Mouse (Mus musculus): ENCODE measurements at regions not wholly inside any gene's neighbourhood (a gene's known extent, or its start where the extent isn't known, plus 50 kb on each side); places are given as distances from the start of the nearest gene placed in this dataset.

- H3K4me1 ChIP-seq (replicated peaks; ENCODE audit: control insufficient read depth, insufficient read depth, low read length), result peaks cover 34% of the 10 kb centered on the region
- H3K27me3 ChIP-seq (replicated peaks; ENCODE audit: control insufficient read depth, insufficient read depth, low read length), result no peaks in the 10 kb centered on the region
- no peaks in the 10 kb centered on the region for H3K36me3 ChIP-seq (ENCODE audit: control insufficient read depth, insufficient read depth)
- peak overlapping the region; percentile 58 for H3K27ac ChIP-seq (ENCODE audit: low read length)
- no peak overlapping the region for H3K4me2 ChIP-seq (ENCODE audit: low read length)
- H3K9ac ChIP-seq (replicated peaks; ENCODE audit: low read depth, low read length), result no peak overlapping the region
- no peak overlapping the region for H3K4me3 ChIP-seq (replicated peaks; ENCODE audit: low read length)
- WGBS, result 42% methylated on average over 8 of the region's 8 CpGs
- H3K9me3 ChIP-seq (ENCODE audit: control insufficient read depth, low read length), result 0 out of 2 replicates have a peak, but pooled peaks cover 5% of the 10 kb centered on the region
- ATAC-seq, result peak; percentile 66
Measured at GRCm38 (mm10) chr12:106841996-106842395, 646.4 kb upstream of the 3110018I06Rik start.

- WGBS, result 50% methylated on average over 8 of the region's 8 CpGs
- Histone ChIP-seq H3K27me3 (replicated peaks; ENCODE audit: control insufficient read depth, insufficient read depth, low read length) (no peaks in the 10 kb centered on the region), H3K27ac (ENCODE audit: low read length) (peak overlapping the region; percentile 58), H3K4me3 (replicated peaks; ENCODE audit: low read length) (no peak overlapping the region), H3K9ac (replicated peaks; ENCODE audit: low read depth, low read length) (no peak overlapping the region), H3K36me3 (ENCODE audit: control insufficient read depth, insufficient read depth) (no peaks in the 10 kb centered on the region), H3K9me3 (ENCODE audit: control insufficient read depth, low read length) (0 out of 2 replicates have a peak, but pooled peaks cover 5% of the 10 kb centered on the region), H3K4me1 (replicated peaks; ENCODE audit: control insufficient read depth, insufficient read depth, low read length) (peaks cover 34% of the 10 kb centered on the region), H3K4me2 (ENCODE audit: low read length) (no peak overlapping the region)
- ATAC-seq, result peak; percentile 29; the same call in 1 of the 2 replicates
Measured at GRCm38 (mm10) chr12:106842396-106842795, 646.0 kb upstream of the 3110018I06Rik start.

GRCm38 (mm10) chr12:106851666-106852065 lies 636.8 kb upstream of the 3110018I06Rik start:
- 84% methylated on average over 4 of the region's 4 CpGs for WGBS
- Histone ChIP-seq H3K36me3 (ENCODE audit: control insufficient read depth, insufficient read depth) (no peaks in the 10 kb centered on the region), H3K4me3 (replicated peaks; ENCODE audit: low read length) (no peak overlapping the region), H3K4me1 (replicated peaks; ENCODE audit: control insufficient read depth, insufficient read depth, low read length) (no peaks in the 10 kb centered on the region; the same call in 1 of the 2 replicates), H3K9ac (replicated peaks; ENCODE audit: low read depth, low read length) (no peak overlapping the region), H3K4me2 (ENCODE audit: low read length) (no peak overlapping the region), H3K9me3 (ENCODE audit: control insufficient read depth, low read length) (no peaks in the 10 kb centered on the region), H3K27ac (ENCODE audit: low read length) (no peak overlapping the region), H3K27me3 (replicated peaks; ENCODE audit: control insufficient read depth, insufficient read depth, low read length) (no peaks in the 10 kb centered on the region)
- no peak for ATAC-seq

- no peak overlapping the region for H3K27ac ChIP-seq (ENCODE audit: low read length)
- no peak for ATAC-seq
- H3K27me3 ChIP-seq (replicated peaks; ENCODE audit: control insufficient read depth, insufficient read depth, low read length), result no peaks in the 10 kb centered on the region
- H3K4me1 ChIP-seq (replicated peaks; ENCODE audit: control insufficient read depth, insufficient read depth, low read length), result no peaks in the 10 kb centered on the region; the same call in 1 of the 2 replicates
- H3K4me3 ChIP-seq (replicated peaks; ENCODE audit: low read length), result no peak overlapping the region
- H3K4me2 ChIP-seq (ENCODE audit: low read length), result no peak overlapping the region
- 50% methylated on average over 8 of the region's 8 CpGs for WGBS
- H3K36me3 ChIP-seq (ENCODE audit: control insufficient read depth, insufficient read depth), result no peaks in the 10 kb centered on the region
- no peaks in the 10 kb centered on the region for H3K9me3 ChIP-seq (ENCODE audit: control insufficient read depth, low read length)
- no peak overlapping the region for H3K9ac ChIP-seq (replicated peaks; ENCODE audit: low read depth, low read length)
Measured at GRCm38 (mm10) chr12:106852736-106853135, 635.7 kb upstream of the 3110018I06Rik start.

- Histone ChIP-seq H3K4me2 (ENCODE audit: low read length) (no peak overlapping the region), H3K4me3 (replicated peaks; ENCODE audit: low read length) (no peak overlapping the region), H3K27me3 (replicated peaks; ENCODE audit: control insufficient read depth, insufficient read depth, low read length) (no peaks in the 10 kb centered on the region), H3K27ac (ENCODE audit: low read length) (no peak overlapping the region), H3K9ac (replicated peaks; ENCODE audit: low read depth, low read length) (no peak overlapping the region), H3K36me3 (ENCODE audit: control insufficient read depth, insufficient read depth) (no peaks in the 10 kb centered on the region), H3K9me3 (ENCODE audit: control insufficient read depth, low read length) (no peaks in the 10 kb centered on the region), H3K4me1 (replicated peaks; ENCODE audit: control insufficient read depth, insufficient read depth, low read length) (no peaks in the 10 kb centered on the region; the same call in 1 of the 2 replicates)
- 64% methylated on average over 11 of the region's 11 CpGs for WGBS
- no peak for ATAC-seq
Measured at GRCm38 (mm10) chr12:106853711-106854240, 634.7 kb upstream of the 3110018I06Rik start.

GRCm38 (mm10) chr12:106855520-106855919 lies 632.9 kb upstream of the 3110018I06Rik start:
- H3K27me3 ChIP-seq (replicated peaks; ENCODE audit: control insufficient read depth, insufficient read depth, low read length), result no peaks in the 10 kb centered on the region
- H3K27ac ChIP-seq (ENCODE audit: low read length), result no peak overlapping the region
- no peak overlapping the region for H3K4me2 ChIP-seq (ENCODE audit: low read length)
- 71% methylated on average over 2 of the region's 2 CpGs for WGBS
- no peak overlapping the region for H3K9ac ChIP-seq (replicated peaks; ENCODE audit: low read depth, low read length)
- no peak for ATAC-seq
- no peak overlapping the region for H3K4me3 ChIP-seq (replicated peaks; ENCODE audit: low read length)
- no peaks in the 10 kb centered on the region for H3K9me3 ChIP-seq (ENCODE audit: control insufficient read depth, low read length)
- H3K36me3 ChIP-seq (ENCODE audit: control insufficient read depth, insufficient read depth), result no peaks in the 10 kb centered on the region
- H3K4me1 ChIP-seq (replicated peaks; ENCODE audit: control insufficient read depth, insufficient read depth, low read length), result no peaks in the 10 kb centered on the region; the same call in 1 of the 2 replicates

GRCm38 (mm10) chr12:106861638-106862037 lies 626.8 kb upstream of the 3110018I06Rik start:
- Histone ChIP-seq H3K27ac (ENCODE audit: low read length) (no peak overlapping the region), H3K36me3 (ENCODE audit: control insufficient read depth, insufficient read depth) (no peaks in the 10 kb centered on the region), H3K4me2 (ENCODE audit: low read length) (no peak overlapping the region), H3K27me3 (replicated peaks; ENCODE audit: control insufficient read depth, insufficient read depth, low read length) (no peaks in the 10 kb centered on the region), H3K4me1 (replicated peaks; ENCODE audit: control insufficient read depth, insufficient read depth, low read length) (0 out of 2 replicates have a peak, but pooled peaks cover 5% of the 10 kb centered on the region), H3K9ac (replicated peaks; ENCODE audit: low read depth, low read length) (no peak overlapping the region), H3K9me3 (ENCODE audit: control insufficient read depth, low read length) (no peaks in the 10 kb centered on the region), H3K4me3 (replicated peaks; ENCODE audit: low read length) (no peak overlapping the region)
- ATAC-seq, result no peak
- 90% methylated on average over 5 of the region's 5 CpGs for WGBS

GRCm38 (mm10) chr12:106864076-106864475 lies 624.4 kb upstream of the 3110018I06Rik start:
- Histone ChIP-seq H3K4me1 (replicated peaks; ENCODE audit: control insufficient read depth, insufficient read depth, low read length) (0 out of 2 replicates have a peak, but pooled peaks cover 5% of the 10 kb centered on the region), H3K36me3 (ENCODE audit: control insufficient read depth, insufficient read depth) (no peaks in the 10 kb centered on the region), H3K9me3 (ENCODE audit: control insufficient read depth, low read length) (no peaks in the 10 kb centered on the region), H3K9ac (replicated peaks; ENCODE audit: low read depth, low read length) (no peak overlapping the region), H3K4me2 (ENCODE audit: low read length) (no peak overlapping the region), H3K4me3 (replicated peaks; ENCODE audit: low read length) (no peak overlapping the region), H3K27me3 (replicated peaks; ENCODE audit: control insufficient read depth, insufficient read depth, low read length) (no peaks in the 10 kb centered on the region), H3K27ac (ENCODE audit: low read length) (no peak overlapping the region)
- 92% methylated on average over 8 of the region's 8 CpGs for WGBS
- no peak for ATAC-seq

- no peak overlapping the region for H3K27ac ChIP-seq (ENCODE audit: low read length)
- WGBS, result 74% methylated on average over 6 of the region's 6 CpGs
- 0 out of 2 replicates have a peak, but pooled peaks cover 2% of the 10 kb centered on the region for H3K4me1 ChIP-seq (replicated peaks; ENCODE audit: control insufficient read depth, insufficient read depth, low read length)
- no peak overlapping the region for H3K4me2 ChIP-seq (ENCODE audit: low read length)
- no peaks in the 10 kb centered on the region for H3K9me3 ChIP-seq (ENCODE audit: control insufficient read depth, low read length)
- H3K27me3 ChIP-seq (replicated peaks; ENCODE audit: control insufficient read depth, insufficient read depth, low read length), result no peaks in the 10 kb centered on the region
- H3K9ac ChIP-seq (replicated peaks; ENCODE audit: low read depth, low read length), result no peak overlapping the region
- H3K4me3 ChIP-seq (replicated peaks; ENCODE audit: low read length), result no peak overlapping the region
- no peaks in the 10 kb centered on the region for H3K36me3 ChIP-seq (ENCODE audit: control insufficient read depth, insufficient read depth)
- ATAC-seq, result no peak
Measured at GRCm38 (mm10) chr12:106868036-106868435, 620.4 kb upstream of the 3110018I06Rik start.

Measured in forebrain, embryonic 16.5 days (tissue).